Mouse (Mus musculus) G1E (cell line): Measurements from ENCODE around the gene Adcy1. TPM values are rescaled to one million over a fixed set of nuclear protein-coding genes. Genes with fewer than 3 reads are reported as not detected.

Source experiments
- ATAC-seq: 2 replicates; pipeline ENCODE4 v1.8.0; 2016; ENCODE audit warnings: mild to moderate bottlenecking; ENCODE audit not compliant: insufficient number of reproducible peaks, poor library complexity, low FRiP score, severe bottlenecking; ENCODE audit errors: extremely low read depth
- DNase-seq: peaks from one replicate; pipeline ENCODE4 v3.0.0; 2012; ENCODE audit warnings: low spot score
- H3K27me3 ChIP-seq: 2 replicates; pipeline ENCODE4 v1.6.1; 2012; ENCODE audit warnings: mild to moderate bottlenecking, low read length, inconsistent platforms; ENCODE audit not compliant: insufficient read depth
- H3K36me3 ChIP-seq: replicated peaks from 2 replicates; pipeline ENCODE3; 2012; ENCODE audit warnings: mild to moderate bottlenecking, inconsistent platforms
- H3K4me1 ChIP-seq: 2 replicates; pipeline ENCODE4 v1.6.1; 2012; ENCODE audit warnings: low read depth, low read length, inconsistent platforms, mixed read lengths; ENCODE audit not compliant: insufficient read depth
- H3K4me3 ChIP-seq: 2 replicates; pipeline ENCODE4 v1.5.1; 2012; ENCODE audit warnings: low read depth, mild to moderate bottlenecking, inconsistent platforms, low read length, moderate library complexity, mixed read lengths
- H3K9me3 ChIP-seq: replicated peaks from 2 replicates; pipeline ENCODE4 v1.6.1; 2012; ENCODE audit warnings: inconsistent platforms
- CTCF ChIP-seq: IDR thresholded peaks from 2 replicates; pipeline ENCODE4 v1.5.1; 2012; ENCODE audit warnings: low read depth, low read length, inconsistent platforms, mixed read lengths
- GATA1 ChIP-seq: IDR thresholded peaks from 2 replicates; pipeline ENCODE4 v1.6.1; 2012; ENCODE audit warnings: borderline replicate concordance, low read length, inconsistent platforms, mixed read lengths
- GATA2 ChIP-seq: IDR thresholded peaks from 2 replicates; pipeline ENCODE4 v1.6.1; 2012; ENCODE audit warnings: low read depth, low read length, inconsistent platforms, borderline replicate concordance
- POLR2AphosphoS5 ChIP-seq: IDR thresholded peaks from 2 replicates; pipeline ENCODE4 v1.6.1; 2012; ENCODE audit warnings: low read depth, low read length, inconsistent platforms; ENCODE audit not compliant: insufficient replicate concordance
- TAL1 ChIP-seq: conservative IDR thresholded peaks from 2 replicates; pipeline ENCODE4 v1.6.1; 2012; ENCODE audit warnings: low read depth, low read length, inconsistent platforms, mixed read lengths
- polyA plus RNA-seq: library from polyadenylated mRNA; stranded (reverse); fragments of >175 nt; gene quantifications from 2 replicates; pipeline ENCODE4 v1.2.3, GENCODE M21; 2012
- total RNA-seq, 2 experiments: library from RNA; stranded (forward) in 1 of 2; stranded (reverse) in 1 of 2; fragments of 200-1000 nt in 1 of 2; fragments of >200 nt in 1 of 2; fragmentation: Nextera tagmentation in 1 of 2; gene quantifications; 2 replicates each; pipeline ENCODE4 v1.2.3; 2014 to 2017

The Adcy1 gene
- total RNA-seq (2014; fragmentation: Nextera tagmentation) (not detected in 2 replicates), total RNA-seq (2017) (0.06 and 0.16 TPM in 2 replicates), polyA plus RNA-seq (not detected in 2 replicates)

- DNase-seq (no peak), ATAC-seq (no peak)
- Histone ChIP-seq H3K27me3 (no peaks in the 10 kb centered on the region), H3K4me1 (no peaks in the 10 kb centered on the region), H3K36me3 (no peaks in the 10 kb centered on the region), H3K4me3 (peak within 1 kb of the TSS; percentile 33; the same call in 1 of the 2 replicates), H3K9me3 (peaks cover 33% of the 10 kb centered on the region)
- no peak for TF ChIP-seq CTCF
- TF ChIP-seq POLR2AphosphoS5, result no peak
- no peak for TF ChIP-seq GATA1
- TF ChIP-seq TAL1, result no peak
- no peak for TF ChIP-seq GATA2
Measured at GRCm38 (mm10) chr11:7063001-7063584, at the start of gene Adcy1. Gene Adcy1, plus strand, starts transcription at chr11:7063489.

- TF ChIP-seq CTCF (no peak), GATA1 (no peak), POLR2AphosphoS5 (no peak), TAL1 (no peak), GATA2 (no peak)
- ATAC-seq (no peak), DNase-seq (no peak)
- H3K4me1 ChIP-seq, result no peaks in the 10 kb centered on the region
- no peaks in the 10 kb centered on the region for H3K27me3 ChIP-seq
- H3K9me3 ChIP-seq, result 0 out of 2 replicates have a peak, but pooled peaks cover 3% of the 10 kb centered on the region
- no peaks in the 10 kb centered on the region for H3K36me3 ChIP-seq
- no peak overlapping the region for H3K4me3 ChIP-seq
Measured at GRCm38 (mm10) chr11:7016907-7017306, 46.4 kb upstream of the Adcy1 start.

GRCm38 (mm10) chr11:7018078-7018477, 45.2 kb upstream of the Adcy1 start:
- no peak for TF ChIP-seq CTCF
- H3K36me3 ChIP-seq, result no peaks in the 10 kb centered on the region
- ATAC-seq (no peak), DNase-seq (no peak)
- H3K4me1 ChIP-seq, result no peaks in the 10 kb centered on the region
- no peaks in the 10 kb centered on the region for H3K27me3 ChIP-seq
- no peak overlapping the region for H3K4me3 ChIP-seq
- H3K9me3 ChIP-seq, result 0 out of 2 replicates have a peak, but pooled peaks cover 3% of the 10 kb centered on the region

GRCm38 (mm10) chr11:7019006-7019525, 44.2 kb upstream of the Adcy1 start:
- H3K9me3 ChIP-seq, result 0 out of 2 replicates have a peak, but pooled peaks cover 3% of the 10 kb centered on the region
- no peaks in the 10 kb centered on the region for H3K36me3 ChIP-seq
- DNase-seq (no peak), ATAC-seq (no peak)
- no peaks in the 10 kb centered on the region for H3K4me1 ChIP-seq
- H3K4me3 ChIP-seq, result no peak overlapping the region
- H3K27me3 ChIP-seq, result no peaks in the 10 kb centered on the region
- no peak for TF ChIP-seq GATA2
- no peak for TF ChIP-seq CTCF
- no peak for TF ChIP-seq POLR2AphosphoS5
- TF ChIP-seq TAL1, result no peak
- TF ChIP-seq GATA1, result no peak

GRCm38 (mm10) chr11:7033063-7033462, 30.2 kb upstream of the Adcy1 start:
- H3K4me1 ChIP-seq, result no peaks in the 10 kb centered on the region
- H3K9me3 ChIP-seq, result no peaks in the 10 kb centered on the region
- no peaks in the 10 kb centered on the region for H3K27me3 ChIP-seq
- no peaks in the 10 kb centered on the region for H3K36me3 ChIP-seq
- ATAC-seq (no peak), DNase-seq (no peak)
- TF ChIP-seq CTCF (no peak), GATA2 (no peak), GATA1 (no peak), POLR2AphosphoS5 (no peak), TAL1 (no peak)
- no peak overlapping the region for H3K4me3 ChIP-seq

GRCm38 (mm10) chr11:7039722-7040121, 23.6 kb upstream of the Adcy1 start:
- ATAC-seq (no peak), DNase-seq (no peak)
- Histone ChIP-seq H3K4me3 (no peak overlapping the region), H3K27me3 (no peaks in the 10 kb centered on the region), H3K9me3 (no peaks in the 10 kb centered on the region), H3K36me3 (no peaks in the 10 kb centered on the region), H3K4me1 (no peaks in the 10 kb centered on the region)
- no peak for TF ChIP-seq TAL1
- no peak for TF ChIP-seq GATA1
- TF ChIP-seq GATA2, result no peak
- TF ChIP-seq CTCF, result no peak
- TF ChIP-seq POLR2AphosphoS5, result no peak
